Mouse (Mus musculus): ENCODE measurements around the gene Heg1. TPM values are rescaled to one million over a fixed set of nuclear protein-coding genes. Genes with fewer than 3 reads are reported as not detected.

Heg1 gene
- total RNA-seq, 2 experiments from 2014 or later: 30.6 to 38.6 TPM

DNA sequence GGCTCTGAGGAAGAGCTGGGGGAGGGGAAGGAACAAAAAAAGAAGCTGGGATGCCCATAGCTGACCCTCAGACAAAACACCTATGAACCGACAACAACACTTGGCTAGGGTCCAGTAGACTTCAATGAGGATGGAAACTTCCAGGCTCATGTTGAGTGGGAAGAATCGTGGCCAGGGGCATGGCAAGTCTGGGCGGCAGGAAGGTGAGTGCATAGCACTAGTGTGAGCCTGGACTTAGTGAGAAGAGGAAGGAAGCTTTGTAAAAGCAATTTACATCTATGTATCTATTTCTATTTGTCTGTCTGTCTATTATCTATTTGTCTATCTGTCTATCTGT lies 8.4 kb upstream of the Heg1 start:
- DNase-seq: no peak
- intact Hi-C loops (cut with DNase I): no loop called here

DNA sequence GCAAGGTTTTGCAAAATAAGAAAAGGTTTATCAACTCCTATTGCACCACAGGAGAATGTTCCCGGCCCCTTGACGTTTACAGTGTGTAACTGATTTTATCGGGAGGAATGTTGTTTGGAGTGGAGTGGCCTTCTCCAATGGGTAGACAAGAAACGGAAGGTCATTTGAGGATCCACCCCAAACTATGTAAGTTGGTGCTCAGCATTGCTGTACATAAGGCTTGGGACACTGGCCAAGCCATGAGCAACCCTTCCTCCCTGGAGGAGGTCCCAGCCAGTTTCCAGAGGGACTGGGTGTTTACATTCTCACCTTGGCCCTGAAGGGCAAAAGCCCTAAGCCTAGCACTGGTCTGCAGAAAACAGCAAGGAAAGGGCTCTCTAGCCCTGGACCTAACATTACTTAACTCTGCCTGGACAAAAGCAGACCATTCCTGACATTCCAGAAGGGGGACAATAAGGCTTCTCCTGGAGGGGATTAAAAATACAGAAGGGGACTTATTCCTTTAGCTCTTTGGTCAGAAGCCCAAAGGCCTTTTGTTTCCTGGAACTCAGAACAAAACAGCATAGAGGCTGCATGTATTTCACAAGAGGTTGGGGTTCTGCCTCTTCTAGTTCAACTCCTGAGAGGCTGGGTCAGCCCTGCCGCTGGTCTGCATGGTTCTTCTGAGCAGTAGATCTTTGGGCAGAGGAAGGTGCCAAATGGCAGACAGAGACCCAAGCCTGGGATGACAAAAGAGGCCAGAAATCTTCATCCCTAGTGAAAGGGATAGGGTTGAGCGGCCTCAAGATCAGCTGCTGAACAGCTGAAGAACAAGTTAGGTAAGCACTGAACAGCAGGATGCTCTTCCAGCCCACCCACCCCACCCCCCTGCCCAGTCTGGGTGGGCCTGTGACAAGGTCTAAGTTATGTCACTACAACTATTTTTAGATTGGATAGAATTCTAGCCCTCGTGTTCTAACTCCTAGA lies 7.5 kb upstream of the Heg1 start:
- intact Hi-C loops (cut with DNase I): no loop called here
- no peak for DNase-seq

DNA sequence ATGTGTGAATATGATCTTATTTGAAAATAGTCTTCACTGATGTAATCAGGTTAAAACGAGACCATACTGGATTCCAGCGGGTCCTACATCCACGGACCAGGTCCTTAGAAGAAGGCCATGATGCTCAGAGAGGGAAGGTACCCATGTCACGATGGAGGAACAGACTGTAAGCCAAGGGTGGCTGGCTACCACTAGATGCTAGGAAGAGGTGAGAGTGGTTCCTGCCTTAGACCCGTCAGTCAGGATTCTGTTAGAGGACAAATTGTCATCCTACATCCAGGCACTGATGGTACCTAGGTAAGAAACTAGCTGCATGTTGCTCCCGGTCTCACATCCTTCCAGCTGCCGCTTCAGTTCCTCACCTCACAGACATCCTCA lies 6.9 kb upstream of the Heg1 start:
- intact Hi-C loops (cut with DNase I): no loop called here
- DNase-seq: no peak

DNA sequence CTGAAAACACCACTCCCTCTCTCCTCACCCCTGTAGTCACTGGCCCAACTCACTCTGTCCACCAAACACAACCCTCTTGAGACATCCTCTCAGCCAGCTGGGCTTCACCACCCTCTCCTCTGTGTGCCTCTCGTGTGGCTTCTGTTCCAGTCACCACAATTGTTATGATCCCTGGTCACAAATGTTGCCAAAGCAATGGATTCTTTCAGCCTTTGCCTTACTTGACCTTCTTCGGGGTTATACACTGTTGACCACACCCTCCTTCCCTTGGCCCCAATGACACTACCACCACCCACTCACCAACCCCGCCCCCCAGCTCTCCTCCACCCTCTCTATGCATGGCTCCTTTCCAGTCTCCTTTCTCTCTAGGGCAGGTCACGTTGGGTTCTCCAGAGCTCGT lies 6.3 kb upstream of the Heg1 start:
- DNase-seq: peak in 1 of 2 experiments; percentile 69

DNA sequence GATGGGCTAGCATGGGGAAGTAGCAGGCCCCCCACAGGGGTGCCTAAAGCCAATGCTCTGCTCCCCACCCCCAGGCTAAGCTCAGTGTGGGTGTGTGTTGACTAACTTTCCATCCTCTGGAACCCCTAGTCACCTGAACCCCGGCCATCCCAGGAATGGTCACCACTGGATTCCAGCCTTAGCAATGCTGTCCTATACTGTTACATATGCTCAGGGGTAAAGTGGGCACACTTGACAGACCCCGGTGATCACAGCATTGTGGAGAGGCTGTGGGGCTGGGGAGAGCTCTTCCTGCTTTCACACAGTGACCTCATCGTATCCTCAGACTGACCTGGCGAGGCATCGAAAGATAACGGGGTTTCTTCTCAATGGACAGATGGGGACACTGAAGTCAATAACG lies 3.9 kb upstream of the Heg1 start:
- intact Hi-C loops (cut with DNase I): loop anchor here (5.0 kb wide), 2 partner anchors 93 to 118 kb away; no protein-coding TSS in a partner anchor
- no peak for DNase-seq

More for the DNA sequence above, 6.3 kb upstream of the Heg1 start:
- intact Hi-C loops (cut with DNase I): no loop called here

DNA sequence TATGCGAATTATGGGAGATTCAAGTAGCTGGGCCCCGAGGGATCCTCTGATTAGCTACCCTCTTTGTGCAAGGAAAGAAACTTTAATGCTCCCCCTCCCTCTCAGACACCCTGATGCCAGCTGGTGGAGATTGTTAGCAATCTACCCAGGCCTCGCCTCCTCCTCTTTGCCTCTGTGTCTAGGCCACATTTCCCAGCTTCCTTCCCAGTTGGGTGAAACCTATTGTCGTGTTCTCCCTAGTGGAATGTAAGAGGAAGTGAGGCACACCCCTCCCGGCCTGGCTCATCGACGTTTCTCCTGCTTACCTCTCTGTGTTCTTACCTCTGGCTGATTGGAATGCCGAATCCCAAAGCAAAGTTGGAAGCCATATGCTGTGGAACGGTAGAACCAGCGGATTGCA lies 3.4 kb upstream of the Heg1 start:
- intact Hi-C loops (cut with DNase I): loop anchor here (5.0 kb wide), 2 partner anchors 94 to 119 kb away; no protein-coding TSS in a partner anchor
- no peak for DNase-seq

DNA sequence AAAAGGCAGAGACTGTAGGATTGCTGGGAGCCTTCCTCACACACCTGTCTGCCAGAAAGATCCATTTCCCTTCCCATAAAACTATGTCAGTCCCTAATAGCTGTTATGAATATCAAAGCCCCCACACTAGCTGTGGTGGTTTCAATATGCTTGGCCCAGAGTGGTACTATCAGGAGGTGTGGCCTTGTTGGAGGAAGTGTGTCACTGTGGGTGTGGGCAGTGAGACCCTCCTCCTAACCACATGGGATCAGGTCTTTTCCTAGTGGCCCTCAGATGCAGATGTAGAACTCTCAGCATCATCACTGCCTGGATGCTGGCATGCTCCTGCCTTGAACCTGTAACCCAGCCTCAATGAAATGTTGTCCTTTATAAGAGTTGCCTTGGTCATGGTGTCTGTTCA lies 2.5 kb upstream of the Heg1 start:
- intact Hi-C loops (cut with DNase I): loop anchor here (5.0 kb wide), 2 partner anchors 94 to 119 kb away; no protein-coding TSS in a partner anchor

DNA sequence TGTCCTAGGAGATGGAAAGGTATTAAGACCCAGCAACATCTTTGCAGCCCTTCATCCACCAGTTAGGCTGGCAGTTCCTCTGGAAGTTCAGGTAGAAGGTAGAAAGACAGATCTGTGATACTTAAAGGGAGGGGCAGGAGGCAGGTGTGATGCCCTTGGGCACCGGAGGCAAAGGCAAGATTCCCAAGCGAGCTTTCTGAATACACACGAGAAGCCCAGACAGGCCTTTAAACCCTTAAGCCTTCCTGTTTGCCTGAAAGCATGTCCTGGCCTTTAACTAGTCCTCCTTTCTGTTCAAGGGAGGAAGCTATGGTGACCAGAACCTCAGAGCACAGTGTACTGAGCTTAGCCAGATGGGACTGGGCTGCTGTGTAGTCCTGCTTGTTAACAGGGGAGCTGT lies 1.5 kb upstream of the Heg1 start:
- no peak for DNase-seq
- intact Hi-C loops (cut with DNase I): loop anchor here (5.0 kb wide), 2 partner anchors 95 to 120 kb away; no protein-coding TSS in a partner anchor

More for the DNA sequence above, 2.5 kb upstream of the Heg1 start:
- DNase-seq: no peak

DNA sequence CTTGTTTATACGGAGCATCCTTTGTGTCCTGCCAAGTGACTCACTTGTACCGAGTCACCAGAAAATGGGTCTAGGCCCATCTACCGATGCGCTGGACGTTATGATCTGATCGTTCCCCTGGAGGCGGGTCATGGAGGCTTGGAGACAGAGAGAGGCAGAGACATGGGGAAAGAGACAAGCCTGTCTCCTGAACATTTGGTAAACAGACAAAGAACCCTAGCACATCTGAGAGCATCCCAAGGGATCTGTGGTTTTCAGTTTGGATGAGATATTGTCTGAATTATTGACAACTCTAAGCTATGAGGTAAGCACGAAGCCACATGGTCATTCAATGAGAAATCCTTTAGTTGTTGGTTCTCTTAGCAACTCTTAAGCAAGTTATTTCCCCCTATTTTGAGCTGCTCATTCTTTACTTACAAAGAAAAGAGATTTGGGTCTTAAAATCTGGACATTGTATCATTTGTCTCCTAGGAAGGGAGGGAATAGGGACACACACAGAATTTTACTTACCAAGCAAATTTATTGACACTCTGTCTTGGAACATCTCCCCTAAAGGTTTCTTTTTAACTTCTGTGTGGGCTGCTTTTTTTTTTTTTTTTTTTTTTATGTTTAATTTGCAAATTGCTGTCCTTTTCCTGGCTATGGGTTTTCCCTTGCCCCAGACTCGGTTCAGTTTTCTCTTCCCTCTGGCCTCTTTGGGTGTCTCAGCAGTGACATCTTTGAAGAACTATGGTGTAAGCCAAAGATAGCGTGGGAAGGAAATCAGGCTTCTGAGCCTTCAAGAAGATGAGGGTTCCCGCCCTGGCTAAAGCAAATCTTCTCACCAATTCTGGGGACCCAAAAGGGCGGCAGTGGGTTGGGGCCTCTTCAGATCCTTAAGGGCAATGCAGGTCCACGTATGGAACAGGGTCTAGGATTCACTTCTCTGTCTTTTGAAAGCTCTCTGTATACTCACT lies 686 bp upstream of the Heg1 start:
- intact Hi-C loops (cut with DNase I): loop anchor here (5.0 kb wide), 2 partner anchors 96 to 121 kb away; no protein-coding TSS in a partner anchor
- peak in 1 of 2 experiments; percentile 44 for DNase-seq

DNA sequence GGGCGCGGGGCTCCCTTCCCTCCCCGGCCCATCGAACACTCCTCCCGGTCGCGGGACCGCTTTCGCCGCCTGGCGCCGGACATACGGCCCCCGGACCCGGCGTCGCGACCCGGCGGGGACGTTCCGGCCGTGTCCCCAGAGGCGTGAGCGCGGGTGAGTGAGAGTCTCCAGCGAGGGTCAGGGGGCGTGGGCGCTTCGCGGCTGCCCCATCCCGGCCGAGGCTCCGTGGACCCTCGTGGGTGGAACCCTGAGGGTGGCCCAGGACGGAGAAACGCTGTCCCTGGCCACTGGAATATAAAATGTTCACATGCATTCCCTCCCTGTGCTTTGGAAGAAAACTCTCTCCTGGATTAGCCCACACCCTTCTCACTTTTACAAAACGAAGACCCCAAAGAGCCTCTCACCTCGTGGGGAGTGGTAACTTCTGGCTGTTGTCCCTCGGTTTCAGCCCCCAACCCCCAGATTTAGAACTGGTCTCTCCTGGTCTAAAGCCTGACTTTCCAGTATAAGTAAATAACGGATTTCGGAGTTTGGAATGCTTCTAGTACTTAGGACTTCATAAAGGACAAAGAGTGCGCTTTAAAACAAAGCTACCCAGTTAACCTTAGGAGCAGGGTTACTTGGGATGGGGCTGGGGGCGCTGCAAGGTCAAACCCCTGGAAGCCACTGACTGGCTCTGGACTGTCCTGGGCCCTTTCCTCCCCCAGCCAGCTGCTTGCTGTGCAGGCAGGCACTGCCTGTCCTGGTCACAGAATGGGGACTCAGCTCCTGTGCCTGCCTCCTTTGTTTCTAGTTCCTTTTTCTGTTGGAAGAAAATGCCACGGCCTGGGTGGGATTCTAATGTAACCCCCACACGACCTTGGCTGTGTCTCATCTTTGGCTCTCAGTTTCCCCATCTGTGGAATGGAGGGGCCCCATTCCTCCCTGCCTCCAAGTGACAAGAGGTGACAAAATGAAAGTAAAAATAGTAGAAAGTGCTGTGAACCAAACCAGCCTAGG lies 832 bp downstream of the Heg1 start:
- intact Hi-C loops (cut with DNase I): loop anchor here (5.0 kb wide), 2 partner anchors 98 to 123 kb away; no protein-coding TSS in a partner anchor
- DNase-seq: no peak

DNA sequence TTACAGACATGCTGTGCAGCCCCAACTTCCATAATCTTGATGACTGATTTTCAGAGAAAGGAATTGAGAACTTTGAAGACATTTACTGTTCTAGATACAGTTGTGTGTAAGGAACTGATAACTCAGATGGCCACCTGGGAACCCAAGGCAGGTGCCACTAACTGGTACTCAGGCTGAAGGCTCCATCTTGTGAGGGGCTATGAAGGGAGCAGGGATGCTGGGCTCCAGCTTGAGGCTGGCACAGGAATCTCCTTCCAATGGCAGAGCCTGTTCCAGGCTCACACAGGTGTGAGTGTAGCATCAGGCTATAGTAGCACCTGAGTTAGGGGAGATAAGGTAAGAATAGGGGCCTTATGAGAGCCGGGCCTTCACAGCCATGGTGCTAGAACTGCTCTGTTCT lies 1.9 kb downstream of the Heg1 start:
- intact Hi-C loops (cut with DNase I): no loop called here
- DNase-seq: no peak

DNA sequence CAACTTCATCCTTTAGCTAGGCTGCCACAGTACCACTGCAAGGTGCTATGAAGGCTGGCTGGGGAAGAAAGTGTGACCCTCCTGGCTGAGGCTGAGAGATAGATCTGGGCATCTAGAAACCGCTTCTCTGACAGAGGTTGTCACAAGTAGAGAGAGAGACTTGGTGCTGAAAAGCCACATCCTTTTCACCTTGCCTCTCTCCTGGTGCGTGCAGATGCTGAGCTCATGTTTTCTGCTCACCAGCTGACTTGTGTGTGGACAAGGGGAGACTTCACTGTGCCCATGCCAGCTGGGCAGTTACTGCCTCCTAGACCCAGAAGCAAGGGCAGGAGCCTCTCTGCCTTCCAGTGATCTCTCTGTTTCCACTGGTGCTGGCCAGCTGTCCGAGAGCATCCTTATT lies 3.6 kb downstream of the Heg1 start:
- intact Hi-C loops (cut with DNase I): no loop called here
- no peak for DNase-seq

DNA sequence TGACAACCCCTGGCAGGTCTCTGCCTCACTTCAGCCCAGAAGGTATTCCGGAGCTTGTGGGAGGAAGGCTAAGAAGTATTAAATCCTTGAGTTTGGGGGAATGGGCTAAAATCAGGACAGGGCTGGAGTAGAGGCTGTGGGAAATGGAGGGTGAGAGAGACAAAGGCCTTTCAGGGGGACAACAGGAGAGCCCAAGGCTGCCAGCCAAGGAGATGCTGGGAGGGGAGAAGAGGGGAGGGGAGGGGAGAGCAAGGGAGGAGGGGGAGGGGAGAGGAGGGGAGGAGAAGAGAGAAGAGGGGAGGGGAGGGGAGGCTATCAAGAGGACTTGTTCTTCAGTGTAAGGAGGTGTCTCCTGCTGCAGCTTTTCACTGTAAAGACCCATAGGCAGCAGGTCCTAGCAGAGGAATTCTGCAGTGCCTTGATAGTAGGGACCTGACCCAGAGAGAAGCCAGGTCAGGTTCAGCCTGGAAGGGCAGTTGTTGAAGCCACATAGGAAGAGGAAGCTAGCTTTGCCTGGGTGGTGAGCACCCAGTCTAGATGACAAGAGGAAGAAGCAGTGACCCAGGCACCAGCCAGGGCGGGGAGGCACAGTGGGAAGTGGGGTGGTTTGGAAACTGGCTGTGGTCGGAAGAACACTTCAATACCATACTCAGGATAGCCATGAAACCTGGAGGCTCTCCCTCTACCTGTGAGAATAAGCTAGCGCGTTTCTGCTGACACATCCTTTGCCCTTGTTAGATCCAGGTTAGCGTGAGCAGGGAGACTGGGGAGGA lies 7.0 kb downstream of the Heg1 start:
- no peak for DNase-seq
- intact Hi-C loops (cut with DNase I): no loop called here

DNA sequence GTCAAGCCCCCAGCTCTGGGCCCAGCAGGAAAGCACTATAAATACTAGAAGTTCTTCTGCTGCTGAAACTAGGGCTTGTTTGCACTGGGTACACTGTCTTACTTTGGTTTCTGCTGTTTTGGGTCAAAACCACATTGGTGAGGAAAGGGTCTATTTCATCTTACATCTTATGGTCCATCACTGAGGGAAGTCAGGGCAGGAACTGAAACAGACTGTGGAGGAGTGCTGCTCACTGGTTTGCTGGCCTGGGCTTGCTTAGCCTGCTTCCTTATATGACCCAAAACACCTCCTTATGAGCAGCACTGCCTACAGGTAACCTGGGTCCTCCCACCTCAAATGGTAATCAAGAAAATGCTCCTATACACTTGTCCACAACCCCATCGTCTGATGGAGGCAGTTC lies 9.4 kb downstream of the Heg1 start:
- DNase-seq: no peak
- intact Hi-C loops (cut with DNase I): no loop called here

DNA sequence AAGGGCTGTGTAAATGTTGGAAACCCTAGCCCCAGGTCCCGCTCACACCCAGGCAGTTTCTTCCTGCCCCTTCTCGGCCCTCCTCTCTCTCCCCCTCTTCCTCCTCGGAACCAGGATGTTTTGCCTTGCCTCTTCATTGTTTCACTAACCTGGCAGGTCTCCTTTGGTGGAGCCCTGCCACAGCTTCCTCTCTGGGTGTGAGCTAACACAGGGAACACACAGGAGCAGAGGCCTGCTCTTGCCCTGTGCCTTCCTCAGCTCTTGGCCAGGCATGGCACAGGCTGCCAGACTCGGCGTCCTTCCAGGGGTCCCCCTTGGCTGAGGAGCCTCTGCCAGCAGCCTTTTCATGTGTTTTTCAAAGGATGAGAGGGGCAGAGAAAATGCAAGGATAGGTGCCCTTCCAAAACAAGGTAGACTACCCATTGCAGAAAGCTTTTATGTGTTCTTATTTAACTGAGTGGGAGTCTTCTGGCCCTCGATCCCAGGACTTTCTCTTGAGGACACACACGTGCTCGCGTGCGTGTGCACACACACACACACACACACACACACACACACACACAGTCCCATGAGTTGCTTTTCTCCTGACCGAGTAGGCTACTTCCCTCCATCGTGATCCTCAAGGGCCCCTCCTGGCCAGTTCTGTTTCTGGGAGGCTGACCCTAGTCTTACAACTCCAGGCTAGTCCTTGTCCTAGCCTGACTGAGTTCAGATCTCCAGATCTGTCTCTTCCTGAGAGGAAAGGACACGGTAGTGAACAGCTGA lies 12.8 kb downstream of the Heg1 start:
- intact Hi-C loops (cut with DNase I): no loop called here
- peak in 1 of 2 experiments; percentile 31 for DNase-seq

DNA sequence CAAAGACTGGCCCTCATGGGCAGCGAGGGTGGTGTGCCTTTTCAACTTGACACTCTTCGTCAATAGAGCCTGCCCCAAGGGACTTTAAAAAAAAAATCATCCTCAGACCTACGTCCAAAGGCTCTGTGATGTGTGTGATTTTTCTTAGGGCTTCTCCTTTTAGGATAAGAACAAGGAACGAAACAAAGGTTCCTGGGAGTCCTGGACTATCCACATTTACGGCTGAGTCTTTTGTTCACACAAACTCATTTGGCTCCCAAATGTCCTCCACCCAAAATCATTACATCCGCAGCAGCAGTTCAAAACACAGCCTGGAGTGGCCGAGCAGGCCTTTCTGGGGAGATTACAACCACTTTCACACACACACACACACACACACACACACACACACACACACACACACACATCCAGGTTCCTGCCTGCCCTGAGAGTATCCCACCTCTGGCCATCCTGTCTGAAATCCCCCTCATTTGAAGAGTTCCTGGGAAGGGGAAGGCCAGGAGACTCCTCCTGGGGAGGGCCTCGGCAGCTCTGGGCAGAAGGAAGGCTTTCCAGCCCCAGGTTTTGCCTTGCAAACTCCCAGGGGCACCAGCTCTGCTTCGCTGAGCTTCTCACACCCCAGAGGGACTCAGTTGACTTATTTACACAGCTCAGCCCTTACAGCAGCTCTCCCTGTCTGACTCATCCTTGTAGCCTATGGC lies 13.6 kb downstream of the Heg1 start:
- intact Hi-C loops (cut with DNase I): no loop called here
- DNase-seq: no peak

DNA sequence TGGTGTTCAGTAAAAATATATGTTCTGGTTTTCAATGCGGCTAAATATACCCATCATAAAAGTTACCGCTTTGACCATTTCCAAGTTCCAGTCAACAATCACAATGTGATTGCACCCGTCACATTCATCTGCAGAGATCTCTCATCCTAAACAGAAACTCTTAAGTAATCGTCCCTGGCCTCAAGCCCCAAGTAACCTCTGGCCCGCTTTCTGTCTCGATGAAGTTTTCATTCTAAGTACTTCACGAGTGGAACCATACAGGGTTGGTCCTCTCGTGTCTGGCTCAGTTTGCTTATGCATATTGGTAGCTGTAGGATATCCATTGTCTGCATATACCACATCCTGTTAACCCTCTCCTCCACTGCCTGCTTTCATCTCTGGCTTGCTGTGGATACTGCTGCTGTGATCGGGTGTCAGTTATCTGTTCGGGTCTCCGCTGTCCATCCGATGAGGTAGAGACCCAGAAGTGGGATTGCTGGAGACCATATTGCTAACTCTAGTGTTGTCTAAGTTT lies 14.2 kb downstream of the Heg1 start:
- DNase-seq: no peak
- intact Hi-C loops (cut with DNase I): no loop called here
